Mouse (Mus musculus) layer of hippocampus, adult 2 months (tissue): Measurements from ENCODE around the gene Rcan1. TPM values are rescaled to one million over a fixed set of nuclear protein-coding genes. Genes with fewer than 3 reads are reported as not detected.

Source experiments
- DNase-seq, 2 experiments: peaks; one replicate each; pipeline ENCODE4 v3.0.0; 2022; ENCODE audit warnings: low spot score in 2 of 2
- H3K27ac ChIP-seq: fragments of 200-600 bp; 2 replicates; pipeline ENCODE4 v1.8.1; 2022
- H3K4me3 ChIP-seq: fragments of 200-600 bp; 2 replicates; pipeline ENCODE4 v1.8.1; 2022; ENCODE audit warnings: mild to moderate bottlenecking
- CTCF ChIP-seq: fragments of 200-600 bp; conservative IDR thresholded peaks from 2 replicates; pipeline ENCODE4 v1.8.1; 2022; ENCODE audit warnings: antibody characterized with exemption, mild to moderate bottlenecking, moderate library complexity
- total RNA-seq, 2 experiments: library from RNA; stranded (reverse); gene quantifications; 2 replicates each; pipeline ENCODE4 v1.2.3; 2021

Gene Rcan1
- total RNA-seq, 2 experiments from 2014 or later = 41.8 to 42.1 TPM

- no peak overlapping the region for H3K4me3 ChIP-seq
- no peak for DNase-seq
- H3K27ac ChIP-seq = no peak overlapping the region
- no peak for TF ChIP-seq CTCF
Measured at GRCm38 (mm10) chr16:92360711-92361110, 110.0 kb downstream of the Rcan1 start.

GRCm38 (mm10) chr16:92359229-92359628 is 111.4 kb downstream of the Rcan1 start, which contains the start of gene Kcne1:
TSS of gene Kcne1 (minus strand) at chr16:92359468.
- no peak for TF ChIP-seq CTCF
- H3K27ac ChIP-seq = no peak within 1 kb of the TSS
- no peak for DNase-seq
- H3K4me3 ChIP-seq = no peak within 1 kb of the TSS

- Histone ChIP-seq H3K27ac (no peak overlapping the region), H3K4me3 (no peak overlapping the region)
- TF ChIP-seq CTCF = no peak
- no peak for DNase-seq
Measured at GRCm38 (mm10) chr16:92358734-92359133, 111.9 kb downstream of the Rcan1 start.

- H3K27ac ChIP-seq = no peak overlapping the region
- no peak for TF ChIP-seq CTCF
- DNase-seq = no peak
Measured at GRCm38 (mm10) chr16:92357566-92357965, 113.1 kb downstream of the Rcan1 start.

GRCm38 (mm10) chr16:92357023-92357422 is 113.6 kb downstream of the Rcan1 start:
- Histone ChIP-seq H3K4me3 (no peak overlapping the region), H3K27ac (no peak overlapping the region)
- no peak for DNase-seq
- TF ChIP-seq CTCF = no peak

More at GRCm38 (mm10) chr16:92357566-92357965, 113.1 kb downstream of the Rcan1 start:
- H3K4me3 ChIP-seq = no peak overlapping the region

GRCm38 (mm10) chr16:92355982-92356381 is 114.7 kb downstream of the Rcan1 start:
- Histone ChIP-seq H3K4me3 (no peak overlapping the region), H3K27ac (no peak overlapping the region)
- DNase-seq = no peak
- no peak for TF ChIP-seq CTCF

GRCm38 (mm10) chr16:92355366-92355765 is 115.3 kb downstream of the Rcan1 start:
- H3K27ac ChIP-seq = no peak overlapping the region
- DNase-seq = no peak
- TF ChIP-seq CTCF = no peak
- no peak overlapping the region for H3K4me3 ChIP-seq

GRCm38 (mm10) chr16:92353897-92354296 is 116.8 kb downstream of the Rcan1 start:
- no peak for TF ChIP-seq CTCF
- no peak for DNase-seq
- H3K4me3 ChIP-seq = no peak overlapping the region
- no peak overlapping the region for H3K27ac ChIP-seq

- H3K27ac ChIP-seq = no peak overlapping the region
- H3K4me3 ChIP-seq = no peak overlapping the region
- DNase-seq = no peak
- no peak for TF ChIP-seq CTCF
Measured at GRCm38 (mm10) chr16:92353295-92353694, 117.4 kb downstream of the Rcan1 start.

GRCm38 (mm10) chr16:92348941-92349340 is 121.7 kb downstream of the Rcan1 start:
- TF ChIP-seq CTCF = no peak
- no peak overlapping the region for H3K27ac ChIP-seq
- DNase-seq = peak; percentile 18 to 20
- H3K4me3 ChIP-seq = no peak overlapping the region

- DNase-seq = no peak
- TF ChIP-seq CTCF = no peak
- Histone ChIP-seq H3K4me3 (no peak overlapping the region), H3K27ac (no peak overlapping the region)
Measured at GRCm38 (mm10) chr16:92346297-92346916, 124.3 kb downstream of the Rcan1 start.

GRCm38 (mm10) chr16:92345177-92345576 is 125.5 kb downstream of the Rcan1 start:
- no peak for TF ChIP-seq CTCF
- Histone ChIP-seq H3K27ac (no peak overlapping the region), H3K4me3 (no peak overlapping the region)
- DNase-seq = no peak

Other genes starting within 250 kb of the Rcan1 start
- gene Kcne2, start 178.5 kb downstream of the Rcan1 start, total RNA-seq = under 1 TPM in 1 of 2 experiments, not detected in 1; 0.82 TPM
- gene Smim11, start 169.6 kb downstream of the Rcan1 start, total RNA-seq = 10 to 100 TPM; 19.2 to 20.4 TPM
- not detected for gene Fam243, start 149.4 kb downstream of the Rcan1 start, total RNA-seq
- gene Kcne1, start 111.4 kb downstream of the Rcan1 start, total RNA-seq = not detected
- gene Clic6, start 14.9 kb upstream of the Rcan1 start, total RNA-seq = 1 to 10 TPM in 1 of 2 experiments, under 1 TPM in 1; 0.69 to 2.2 TPM